10 mouse cellular contexts compared by ENCODE assay signal in the genomic region with DNA sequence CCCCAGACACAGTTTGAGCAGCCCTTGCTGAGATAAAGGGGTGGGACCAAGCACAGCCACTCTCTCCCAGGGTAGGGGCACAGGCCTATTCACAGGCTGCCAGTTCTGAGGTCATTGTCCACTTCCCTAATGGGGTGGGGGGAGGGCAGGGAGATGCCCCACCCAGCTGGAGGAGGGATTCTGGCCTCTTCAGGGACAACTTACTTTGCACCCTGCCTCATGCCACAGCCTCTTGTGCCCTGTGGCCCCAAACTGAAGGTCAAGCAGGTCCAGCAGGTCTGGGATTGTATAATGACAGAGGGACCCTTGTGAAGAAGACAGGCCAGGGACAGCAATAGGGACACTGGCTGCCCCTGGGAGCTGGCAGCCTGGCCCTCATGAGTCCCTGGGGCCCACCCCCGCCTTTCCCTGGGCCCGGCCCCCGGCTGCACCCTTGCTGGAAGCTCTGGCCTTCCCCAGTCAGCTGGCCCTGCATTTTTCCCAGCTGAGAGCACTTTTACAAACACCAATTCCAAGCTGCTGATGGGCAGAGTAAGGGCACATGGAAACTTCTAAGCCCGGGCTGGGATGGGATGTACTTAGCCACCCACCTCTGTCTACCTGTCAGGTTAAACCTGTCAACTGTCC. TPM values are rescaled to one million over a fixed set of nuclear protein-coding genes. Genes with fewer than 3 reads are reported as not detected.
DNase-seq lines count a peak whose midpoint lies in the region; ATAC-seq and TF ChIP-seq lines count a peak whose summit lies in the region.
"Had no signal": no experiment of that assay in that cellular context is flagged by ENCODE, and none has a peak within 500 bp of the region (broad histone marks: within the 10 kb centered on the region; RNA-seq: fewer than 3 reads in every experiment).

No protein-coding gene starts in this region.

- H3K9me3 ChIP-seq in E14TG2a.4 (ENCODE audit: low read length) = no peaks in the 10 kb centered on the region
- peaks cover 5% of the 10 kb centered on the region for H3K9me3 ChIP-seq in heart, embryonic 16.5 days (replicated peaks; ENCODE audit: control insufficient read depth, low read length)
- H3K9me3 ChIP-seq: midbrain, embryonic 12.5 days had no signal

- TF ChIP-seq CTCF in gastrocnemius, adult 2 months (IDR thresholded peaks at IDR 0.05) = no peak
- no peak for TF ChIP-seq CTCF in E14TG2a.4 (conservative IDR thresholded peaks at IDR 0.05; ENCODE audit: low read length)

- intact Hi-C loops in gastrocnemius, adult 2 months (cut with DNase I) = no loop called here

- H3K4me1 ChIP-seq in E14TG2a.4 (replicated peaks; ENCODE audit: low read depth, low read length) = peaks cover 83% of the 10 kb centered on the region
- peaks cover 47% of the 10 kb centered on the region for H3K4me1 ChIP-seq in heart, embryonic 16.5 days (ENCODE audit: control insufficient read depth, insufficient read depth, low read length)

- H3K27ac ChIP-seq in gastrocnemius, adult 2 months = peak overlapping the region; percentile 83
- peak overlapping the region; percentile 65 for H3K27ac ChIP-seq in heart, embryonic 16.5 days (ENCODE audit: low read length)
- H3K27ac ChIP-seq: limb, embryonic 12.5 days; midbrain, embryonic 12.5 days had no signal

- H3K4me2 ChIP-seq in heart, embryonic 16.5 days (ENCODE audit: low read depth, low read length) = no peak overlapping the region
- H3K4me2 ChIP-seq: limb, embryonic 12.5 days; midbrain, embryonic 12.5 days had no signal

- DNase-seq in gastrocnemius, adult 2 months = peak; percentile 43
- DNase-seq in gastrocnemius, postnatal 10 days = no peak
- peak; percentile 66 to 78 for DNase-seq in kidney, postnatal 36 days
- DNase-seq in right cerebral cortex, postnatal 4 days = no peak
- no peak for DNase-seq in thymus, postnatal 10 days (ENCODE audit: low spot score in 2 of 2)

- 47% methylated on average over 4 of the region's 4 CpGs for WGBS in heart, embryonic 16.5 days

- peaks cover 91% of the 10 kb centered on the region for H3K36me3 ChIP-seq in E14TG2a.4 (ENCODE audit: insufficient read depth, low read length)
- H3K36me3 ChIP-seq in heart, embryonic 16.5 days (ENCODE audit: control insufficient read depth, insufficient read depth) = no peaks in the 10 kb centered on the region
- H3K36me3 ChIP-seq: limb, embryonic 12.5 days; midbrain, embryonic 12.5 days had no signal

- H3K27me3 ChIP-seq in E14TG2a.4 (ENCODE audit: insufficient read depth, low read length) = no peaks in the 10 kb centered on the region
- H3K27me3 ChIP-seq in heart, embryonic 16.5 days (ENCODE audit: control insufficient read depth, insufficient read depth, low read length) = no peaks in the 10 kb centered on the region
- H3K27me3 ChIP-seq: limb, embryonic 12.5 days; midbrain, embryonic 12.5 days had no signal

- peak; percentile 35; the same call in 1 of the 2 replicates for ATAC-seq in heart, embryonic 16.5 days (replicated peaks; ENCODE audit: extremely low read depth, insufficient read depth, low FRiP score)
- no peak for ATAC-seq in frontal cortex, adult (ENCODE audit: low TSS enrichment)

- H3K9ac ChIP-seq in heart, embryonic 16.5 days (ENCODE audit: low read length) = peak overlapping the region; percentile 31; the same call in 1 of the 2 replicates
- H3K9ac ChIP-seq: limb, embryonic 12.5 days; midbrain, embryonic 12.5 days had no signal

- H3K4me3 ChIP-seq in gastrocnemius, adult 2 months = peak overlapping the region; percentile 37
- H3K4me3 ChIP-seq in E14TG2a.4 (replicated peaks; ENCODE audit: low read length) = peak overlapping the region; percentile 41; the same call in 1 of the 2 replicates
- no peak overlapping the region for H3K4me3 ChIP-seq in heart, embryonic 16.5 days (ENCODE audit: low read length)
- H3K4me3 ChIP-seq: limb, embryonic 12.5 days; midbrain, embryonic 12.5 days had no signal

RNA-seq across cellular contexts. Expression of a gene that starts 11.2 kb away (rescaled TPM):
- 10 to 100 TPM; 10.5 to 14.8 TPM for total RNA-seq in gastrocnemius, adult 2 months (2021)
- 10 to 100 TPM; 22.5 to 25.9 TPM for total RNA-seq in gastrocnemius, postnatal 10 days (2021)
- polyA plus RNA-seq in heart, embryonic 16.5 days (2015; fragmentation: Nextera tagmentation; extraction: Ambion mirVana) = 17.7 and 32.1 TPM in 2 replicates

RNA-seq across cellular contexts. Expression of a gene that starts 42.7 kb away (rescaled TPM):
- total RNA-seq in gastrocnemius, adult 2 months (2021) = 100 to 1,000 TPM; 359 to 473 TPM
- 100 to 1,000 TPM; 545 to 616 TPM for total RNA-seq in gastrocnemius, postnatal 10 days (2021)
- 208 and 247 TPM in 2 replicates for polyA plus RNA-seq in heart, embryonic 16.5 days (2015; fragmentation: Nextera tagmentation; extraction: Ambion mirVana)

RNA-seq across cellular contexts. Expression of a gene that starts 43.2 kb away (rescaled TPM):
- total RNA-seq in gastrocnemius, adult 2 months (2021) = 100 to 1,000 TPM in 1 of 2 experiments, 10 to 100 TPM in 1; 99.5 to 121 TPM
- total RNA-seq in gastrocnemius, postnatal 10 days (2021) = 100 to 1,000 TPM in 1 of 2 experiments, 10 to 100 TPM in 1; 97.8 to 108 TPM
- polyA plus RNA-seq in heart, embryonic 16.5 days (2015; fragmentation: Nextera tagmentation; extraction: Ambion mirVana) = 133 and 148 TPM in 2 replicates

RNA-seq across cellular contexts. Expression of a gene that starts 58.8 kb away (rescaled TPM):
- total RNA-seq in gastrocnemius, adult 2 months (2021) = 1 to 10 TPM; 9.3 to 9.8 TPM
- total RNA-seq in gastrocnemius, postnatal 10 days (2021) = 10 to 100 TPM in 1 of 2 experiments, 1 to 10 TPM in 1; 9.3 to 10.3 TPM
- polyA plus RNA-seq in heart, embryonic 16.5 days (2015; fragmentation: Nextera tagmentation; extraction: Ambion mirVana) = 6.1 and 9.9 TPM in 2 replicates

Comparison
In these comparisons a context has a peak if more than half of its experiments do, and no peak if none do; other contexts are left out.
1. DNase-seq: peak in gastrocnemius, adult 2 months (single experiment) and kidney, postnatal 36 days (2 of 2); none in gastrocnemius, postnatal 10 days (single experiment), right cerebral cortex, postnatal 4 days (single experiment) and thymus, postnatal 10 days (0 of 2).